Mouse (Mus musculus) embryo, embryonic 11 days (tissue): Measurements from ENCODE around the gene Slit3.
A peak's percentile ranks its signal among the peaks of the same experiment; 100 is the strongest.

Experiments
- DNase-seq: peaks from one replicate; pipeline ENCODE4 v3.0.0-alpha.2; 2015

Slit3 gene

DNA sequence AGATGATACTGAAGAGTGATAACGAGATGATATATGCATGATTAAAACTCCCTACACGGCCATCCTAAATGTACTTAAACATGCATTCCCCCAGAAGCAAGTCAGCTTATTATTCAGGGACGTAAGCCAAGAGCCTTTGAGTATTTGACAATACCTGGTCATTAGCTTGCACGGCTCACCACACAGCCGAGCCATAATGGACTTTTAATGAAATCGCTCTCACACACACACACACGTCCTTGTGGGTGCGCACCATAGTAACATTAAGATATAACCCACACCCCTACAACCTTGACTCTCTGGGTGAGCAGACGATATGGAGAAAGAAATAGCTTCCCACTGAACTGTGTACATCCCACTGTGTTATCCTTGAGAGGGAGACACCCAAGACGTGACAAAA, 82.6 kb downstream of the Slit3 start:
- no peak for DNase-seq

DNA sequence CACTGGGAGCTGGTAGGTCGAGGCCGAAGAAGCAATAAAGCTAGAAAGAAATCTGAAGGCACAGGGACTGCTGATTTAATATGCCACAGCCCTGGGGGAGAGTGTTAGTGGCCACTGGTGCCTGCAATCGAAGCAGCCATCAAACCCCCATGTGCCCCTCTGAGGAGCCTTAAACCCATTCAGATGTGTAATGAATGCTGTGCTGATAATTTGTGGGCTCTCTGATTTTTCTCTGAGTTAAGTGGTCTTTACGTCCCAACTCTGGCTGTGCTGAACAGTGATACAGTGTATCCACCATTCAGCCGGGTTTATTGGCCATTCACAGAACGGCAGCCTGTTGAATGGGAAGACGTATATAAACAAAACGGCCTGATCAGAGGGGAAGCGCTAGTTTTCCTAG, 83.1 kb downstream of the Slit3 start:
- DNase-seq: peak; percentile 47

DNA sequence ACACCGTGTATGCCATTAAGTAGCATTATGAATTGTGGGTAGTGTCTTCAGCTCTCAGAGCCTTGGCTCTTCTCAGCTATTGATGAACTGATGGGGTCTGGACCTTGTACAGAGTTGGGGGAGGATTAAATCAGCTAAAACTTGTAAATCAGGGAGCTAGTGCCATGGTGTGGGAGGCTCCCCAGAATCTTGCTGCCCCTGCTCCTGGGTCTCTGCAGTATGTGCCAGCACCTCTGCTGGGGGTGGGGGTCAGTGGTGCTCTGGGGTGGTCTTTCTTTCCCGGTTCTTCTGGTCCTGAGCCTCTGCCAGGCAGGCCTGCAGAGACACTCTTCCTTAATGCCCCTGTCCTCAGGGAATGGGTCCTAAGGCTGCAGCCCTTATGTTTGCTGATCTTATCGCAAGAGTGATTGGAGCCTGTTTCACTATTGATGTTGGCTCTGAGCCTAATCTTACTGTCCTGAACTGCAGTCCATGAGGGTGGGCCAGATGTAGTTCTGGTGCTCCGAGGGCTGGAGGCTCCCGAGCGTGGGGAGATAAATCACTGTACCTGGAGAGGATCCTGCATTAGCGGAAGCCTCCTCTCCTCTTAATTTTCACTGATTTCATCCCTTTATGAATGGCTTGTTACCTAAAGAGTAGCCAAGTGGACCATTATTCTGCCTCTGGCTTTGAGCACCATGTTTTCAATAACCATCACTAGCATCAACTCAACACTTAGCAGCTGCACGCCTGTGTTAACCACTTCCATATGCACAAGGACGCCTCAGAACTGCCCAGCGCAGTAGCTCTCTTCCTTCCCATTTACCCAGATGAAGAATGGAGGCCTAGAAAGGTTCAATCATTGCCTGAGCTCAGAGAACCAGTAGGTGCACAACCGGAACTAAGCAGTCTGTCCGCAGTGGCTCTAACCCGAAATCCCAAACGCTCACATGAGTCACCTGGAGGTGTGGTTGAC, 90.0 kb downstream of the Slit3 start:
- peak; percentile 37 for DNase-seq

DNA sequence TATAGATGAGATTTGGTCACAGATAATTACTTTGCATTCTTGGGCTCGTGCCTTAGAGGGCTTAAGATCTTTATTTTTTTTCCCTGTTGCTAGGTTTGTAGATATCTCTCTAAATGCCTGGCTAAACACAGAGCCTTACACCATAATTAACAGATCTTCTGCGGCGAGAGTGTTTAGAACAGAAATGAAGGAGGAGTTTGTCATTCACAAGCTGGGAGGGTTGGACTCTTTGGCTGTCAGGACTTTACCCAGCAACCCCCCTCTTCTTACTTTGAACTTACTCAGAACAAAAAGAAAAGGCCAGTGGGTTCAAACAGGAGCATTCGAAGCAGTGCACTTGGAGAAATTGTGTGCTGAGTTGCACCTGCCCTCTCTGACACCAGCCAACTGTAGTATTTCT, 103.0 kb downstream of the Slit3 start:
- DNase-seq: no peak

DNA sequence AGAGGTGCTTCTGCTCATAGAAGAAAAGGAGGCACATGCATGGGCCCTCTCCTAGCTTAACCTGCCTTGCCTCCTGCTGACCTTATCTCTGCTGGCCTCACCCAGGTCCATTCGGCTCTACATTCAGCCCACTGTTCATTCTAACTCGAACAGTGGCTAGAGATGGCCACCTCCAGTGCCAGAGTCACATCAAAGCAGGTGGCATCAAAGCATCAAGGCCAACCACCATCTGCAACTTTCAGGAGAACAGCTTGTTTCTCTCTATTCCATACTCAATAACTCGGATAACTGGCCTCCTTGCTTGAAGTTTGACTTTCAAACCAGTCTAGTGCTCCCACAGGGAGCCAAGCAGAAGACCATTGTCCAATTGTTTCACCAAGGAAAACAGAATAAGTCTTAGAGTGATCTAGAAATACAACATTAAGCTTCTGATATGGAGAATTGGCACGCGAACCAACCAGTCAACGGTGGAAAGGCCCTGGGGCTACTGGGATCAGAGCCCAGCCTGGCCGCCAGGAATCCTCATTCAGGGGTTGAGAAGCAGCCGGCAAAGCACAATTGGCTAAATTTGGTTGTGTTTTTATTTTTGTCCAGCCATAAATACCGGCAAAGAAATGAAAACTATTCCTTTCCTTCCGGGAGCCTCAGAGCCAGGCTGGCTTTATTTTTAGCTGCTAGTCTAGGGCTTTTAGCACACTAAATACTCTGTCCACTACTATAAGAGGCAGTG, 110.5 kb downstream of the Slit3 start:
- DNase-seq: no peak

DNA sequence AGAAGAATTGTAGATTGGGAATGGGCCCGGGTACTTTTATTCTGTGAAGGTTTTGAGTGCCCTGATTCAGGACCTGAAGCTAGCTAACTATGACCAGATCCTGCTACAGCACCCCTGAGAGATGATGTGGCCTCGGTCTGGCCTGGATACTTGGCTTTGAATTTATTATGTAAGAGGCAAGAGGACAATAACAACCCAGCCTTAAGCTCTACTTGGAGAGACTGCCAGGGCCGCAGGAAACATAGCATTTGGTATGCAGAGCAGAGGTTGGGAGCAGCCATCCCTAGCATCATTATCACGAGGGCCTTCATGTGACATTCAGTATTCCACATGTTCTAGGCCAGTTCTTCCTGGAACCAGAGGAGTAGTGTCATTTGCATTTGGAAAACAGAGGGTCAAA, 111.3 kb downstream of the Slit3 start:
- DNase-seq: no peak

DNA sequence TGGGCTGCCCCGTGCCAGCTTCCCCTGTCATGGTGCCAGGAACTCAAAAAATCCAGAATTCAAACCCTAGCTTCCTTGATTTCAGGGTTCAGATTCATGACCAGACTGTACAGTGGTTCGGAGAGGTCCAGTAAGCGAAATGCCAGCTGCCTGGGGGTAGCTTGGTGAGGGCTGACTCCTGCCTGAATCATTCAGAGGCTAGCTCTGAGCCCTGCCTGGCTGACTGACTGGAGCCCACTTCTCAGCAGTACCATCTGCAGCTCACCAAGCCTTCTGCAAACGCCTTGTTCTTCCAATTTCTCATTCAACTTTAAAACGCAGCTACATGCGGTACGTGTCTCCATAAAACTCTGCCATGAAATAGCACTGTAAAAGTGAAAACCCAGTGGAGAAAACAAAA, 120.4 kb downstream of the Slit3 start:
- DNase-seq: no peak

DNA sequence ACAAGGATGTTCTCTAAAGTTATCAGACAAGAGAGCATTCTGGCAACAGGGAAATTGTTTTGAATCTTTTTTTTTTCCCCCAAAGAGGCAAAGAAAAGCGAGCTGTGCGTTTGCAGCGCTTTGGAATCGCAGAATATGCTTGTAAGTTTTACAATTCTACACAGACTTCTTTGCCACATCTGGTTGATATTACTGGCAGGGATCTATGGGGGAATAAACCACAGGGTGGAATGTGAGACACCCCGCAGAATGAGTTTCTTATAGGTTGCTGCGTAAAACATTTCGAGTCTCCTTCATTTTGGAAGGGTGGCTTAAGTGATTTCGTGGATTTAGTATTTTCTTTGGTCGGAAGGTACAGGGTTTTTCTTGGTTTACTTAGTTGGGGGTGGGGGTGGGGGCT, 122.6 kb downstream of the Slit3 start:
- DNase-seq: peak; percentile 58

DNA sequence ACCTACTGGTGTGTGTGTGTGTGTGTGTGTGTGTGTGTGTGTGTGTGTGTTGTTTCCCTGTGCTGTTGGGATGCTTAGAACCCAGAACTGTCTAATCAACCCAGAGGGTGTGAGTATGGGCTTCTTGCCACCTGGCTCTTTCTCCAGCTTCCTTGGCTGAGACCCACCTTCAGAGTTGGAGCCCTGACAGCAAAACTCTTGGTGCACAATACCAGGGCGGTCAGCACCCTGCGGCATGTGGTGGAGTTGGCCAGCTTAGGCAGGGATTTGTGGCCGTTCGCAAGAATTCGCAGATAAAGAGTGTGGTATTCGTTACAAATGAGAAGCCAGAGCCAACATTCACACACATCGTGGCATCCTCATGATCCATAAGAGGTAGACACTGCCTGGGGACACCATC, 123.5 kb downstream of the Slit3 start:
- DNase-seq: no peak

DNA sequence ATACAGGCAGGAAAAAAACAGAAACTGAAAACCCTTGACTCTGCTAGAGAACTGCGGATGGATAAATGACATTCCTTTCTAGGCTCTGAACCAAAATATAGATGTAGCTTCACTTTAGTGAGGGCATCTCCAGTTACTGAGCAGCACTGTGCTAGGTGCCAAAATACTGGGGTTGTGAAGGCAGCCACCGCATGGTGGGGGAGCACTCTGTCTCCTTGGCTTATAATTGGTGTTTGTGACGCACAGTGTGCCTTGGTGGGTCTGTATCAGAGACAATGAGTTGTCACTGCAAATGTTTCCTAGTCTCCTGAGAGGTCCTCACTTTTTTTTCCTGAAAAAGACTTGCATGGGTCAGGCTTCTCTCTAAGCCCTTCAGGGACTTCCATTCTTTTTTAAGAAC, 125.6 kb downstream of the Slit3 start:
- DNase-seq: no peak

DNA sequence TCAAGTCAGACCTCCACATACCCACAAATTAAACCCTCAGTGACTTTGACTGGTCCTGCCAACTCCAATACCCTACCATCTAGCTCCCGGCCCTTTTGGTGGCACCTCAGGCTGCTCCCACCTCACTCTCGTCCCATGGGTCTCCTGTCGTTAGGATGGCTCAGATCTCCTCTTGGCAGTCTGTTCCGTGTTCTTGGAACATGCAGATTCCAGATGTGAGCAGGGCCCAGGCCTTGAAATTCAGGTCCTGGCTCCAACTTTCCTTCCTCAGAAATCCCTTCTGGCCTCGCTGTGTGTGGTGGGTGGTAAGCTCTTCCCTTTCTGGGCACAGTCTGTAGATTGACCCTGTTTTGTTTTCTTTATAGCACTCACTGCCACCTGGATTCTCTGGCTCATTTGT, 127.1 kb downstream of the Slit3 start:
- DNase-seq: no peak

DNA sequence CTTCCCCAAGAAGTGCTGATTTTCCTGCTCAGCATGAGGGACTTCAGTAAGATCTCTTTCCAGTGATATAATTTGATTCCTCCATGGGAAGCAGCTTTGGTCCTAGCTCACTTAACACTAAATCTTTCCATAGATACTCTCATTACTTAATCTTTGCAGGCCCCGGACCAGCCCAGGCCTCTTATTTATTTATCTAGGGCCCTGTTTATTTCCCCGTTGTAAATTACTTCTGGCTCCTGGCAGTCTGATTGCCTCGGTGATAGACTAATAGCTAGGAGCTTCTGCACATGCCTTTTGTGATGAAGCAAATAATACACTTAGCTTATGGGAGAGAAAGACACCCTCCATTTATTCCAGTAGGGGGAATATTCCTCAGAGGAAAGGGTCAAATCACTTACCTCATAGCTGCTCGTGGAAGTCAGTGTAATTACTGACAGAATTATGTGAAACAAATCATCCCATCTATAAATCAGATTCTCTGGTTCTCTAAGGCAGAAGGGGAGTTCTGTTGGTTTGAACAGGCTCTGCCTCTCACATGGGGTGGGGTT, 129.9 kb downstream of the Slit3 start:
- no peak for DNase-seq

DNA sequence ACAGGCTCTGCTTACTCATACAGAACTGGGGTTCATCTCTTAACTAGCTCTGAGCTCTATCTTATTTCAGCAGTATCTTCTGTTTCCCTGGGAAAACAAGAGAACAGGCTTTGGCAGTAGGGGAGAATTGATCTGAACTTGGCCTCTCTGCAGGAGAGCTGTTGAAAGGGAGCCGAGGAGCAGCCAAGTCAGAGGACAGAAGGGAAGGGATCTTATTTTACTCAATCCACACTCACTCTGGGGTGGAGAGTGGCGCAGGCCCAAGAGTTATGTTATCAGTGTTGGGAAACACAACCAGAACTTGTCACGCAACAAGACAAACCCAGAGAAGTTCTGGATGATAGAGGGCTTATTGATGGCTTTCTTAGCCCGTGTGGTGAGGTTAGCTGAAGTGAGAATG, 130.9 kb downstream of the Slit3 start:
- DNase-seq: no peak

DNA sequence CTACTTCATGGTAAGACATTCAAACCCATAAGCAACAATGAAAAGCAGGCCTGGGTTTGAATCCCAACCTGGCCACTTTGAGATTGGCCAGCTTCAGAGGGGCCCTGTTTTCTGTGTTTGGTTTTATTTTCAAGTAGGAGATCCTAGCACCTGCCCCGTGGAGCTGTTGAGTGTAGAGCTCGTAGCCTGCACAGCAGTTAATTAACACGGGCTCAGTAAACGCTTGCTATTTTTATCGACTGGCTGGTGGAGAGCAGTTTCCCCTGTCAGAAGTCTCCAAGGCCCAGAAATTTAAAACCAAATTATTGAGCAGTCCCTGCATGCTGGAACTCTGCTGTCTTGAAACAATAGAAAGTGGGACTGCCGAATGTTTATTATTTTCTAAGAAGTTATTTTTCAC, 136.3 kb downstream of the Slit3 start:
- DNase-seq: no peak

DNA sequence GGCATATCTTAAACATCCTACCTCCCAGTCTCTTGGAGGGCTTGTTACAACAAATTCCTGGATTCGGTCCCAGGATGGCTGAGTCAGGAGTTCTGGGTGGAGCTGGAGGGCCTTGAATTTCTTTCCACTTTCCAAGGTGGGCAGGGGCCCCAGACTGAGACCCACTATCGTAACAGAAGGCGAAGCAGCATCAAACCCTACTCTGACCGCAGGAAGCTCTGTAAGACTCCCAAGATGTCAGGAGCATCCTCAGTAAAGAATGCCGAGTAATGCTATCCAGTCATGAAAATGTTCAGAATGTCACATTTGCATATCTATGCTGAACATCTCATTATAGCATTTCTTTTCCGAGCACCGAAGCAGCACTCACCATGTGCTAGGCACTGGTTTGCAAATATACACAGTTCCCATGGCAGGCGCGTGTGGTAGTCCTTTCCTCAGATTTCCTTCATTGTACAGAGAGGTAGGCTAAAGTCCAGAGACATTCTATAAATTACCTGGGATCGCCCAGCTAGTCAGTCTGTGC, 140.6 kb downstream of the Slit3 start:
- DNase-seq: no peak

DNA sequence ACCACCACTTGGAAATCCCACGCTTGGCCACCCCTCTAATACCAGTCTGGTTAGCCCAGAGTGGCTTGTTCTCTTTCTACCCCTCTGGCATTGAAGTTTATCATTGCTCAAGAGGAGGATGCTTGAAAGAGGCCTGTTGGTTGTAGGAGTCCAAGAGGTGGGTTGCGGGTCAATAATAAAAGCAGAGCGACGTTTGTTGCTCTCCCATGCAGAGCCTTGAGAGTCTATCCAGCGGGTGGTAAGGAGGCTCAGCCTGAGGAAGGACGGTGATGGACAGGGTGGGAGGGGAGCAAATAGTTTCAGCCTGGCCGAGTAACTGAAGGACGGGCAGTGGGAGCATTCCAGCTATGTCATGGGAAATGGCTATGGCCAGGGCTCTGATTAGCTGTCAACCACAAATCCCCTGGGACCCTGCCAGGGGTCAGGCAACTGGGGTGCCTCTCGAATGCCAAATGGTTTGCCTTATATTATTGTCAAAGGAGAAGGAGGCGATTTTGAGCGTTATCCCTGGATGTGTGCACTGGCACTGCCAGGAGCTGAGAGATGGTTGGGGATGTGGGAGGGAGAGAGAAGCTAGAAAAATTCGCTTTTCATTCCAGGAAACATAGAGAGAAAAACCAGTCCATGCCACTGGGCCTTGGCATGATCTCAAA, 141.4 kb downstream of the Slit3 start:
- no peak for DNase-seq

DNA sequence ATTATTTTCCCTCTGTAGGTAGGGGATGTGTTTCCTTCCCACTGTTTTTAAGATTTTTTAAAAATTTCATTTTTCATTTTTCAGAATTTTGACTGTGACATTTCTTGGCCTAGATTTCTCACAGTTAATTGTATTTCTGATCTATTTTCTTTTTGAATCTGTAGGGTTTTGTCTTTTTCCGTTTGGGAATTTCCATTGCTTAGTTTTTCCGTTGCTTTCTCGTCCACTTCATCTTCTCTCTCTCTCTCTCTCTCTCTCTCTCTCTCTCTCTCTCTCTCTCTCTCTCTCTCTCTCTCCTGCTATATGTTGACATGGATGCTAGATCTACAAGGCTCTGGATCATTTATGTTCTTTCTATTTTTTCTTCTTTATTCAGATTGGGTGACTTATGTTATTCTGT, 143.7 kb downstream of the Slit3 start:
- DNase-seq: no peak

DNA sequence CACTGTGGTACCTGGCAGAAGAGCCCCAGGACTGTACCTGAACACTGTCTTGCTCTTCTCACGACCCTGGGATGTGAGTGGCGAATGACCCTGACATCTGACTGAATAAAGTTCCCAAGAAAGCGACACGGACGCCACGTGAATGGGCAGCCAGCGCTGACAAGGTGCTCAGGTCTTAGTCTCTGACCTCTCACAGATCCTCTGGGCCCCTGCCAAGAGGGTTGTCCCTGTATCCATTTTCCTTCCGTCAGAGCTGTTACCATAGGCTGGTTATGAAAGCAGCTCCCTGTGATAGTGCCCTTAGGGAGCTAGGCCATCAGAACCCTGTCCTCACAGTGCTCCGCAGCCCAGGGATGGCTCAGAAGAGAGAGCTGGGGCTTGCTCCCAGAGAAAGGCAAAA, 149.4 kb downstream of the Slit3 start:
- DNase-seq: no peak

DNA sequence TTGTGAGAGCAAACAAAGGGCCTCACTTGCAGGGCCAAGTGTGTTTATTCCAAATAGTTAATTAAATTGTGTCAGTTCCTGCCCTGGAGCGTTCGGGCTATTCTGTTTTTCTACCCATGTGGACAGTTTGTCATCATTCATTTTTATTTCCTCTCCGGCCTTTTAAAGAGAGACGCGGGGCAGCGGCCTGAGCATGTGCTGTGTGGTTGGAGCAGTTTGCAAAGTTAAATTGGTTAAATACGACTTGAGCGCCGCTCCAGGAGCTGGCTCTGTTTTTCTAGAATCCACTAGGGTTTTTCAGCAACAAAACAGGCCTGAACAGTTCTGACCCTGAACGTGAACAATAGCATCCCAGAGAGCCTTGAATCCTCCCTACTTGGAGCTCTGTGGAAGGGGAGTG, 152.4 kb downstream of the Slit3 start:
- DNase-seq: peak; percentile 57

DNA sequence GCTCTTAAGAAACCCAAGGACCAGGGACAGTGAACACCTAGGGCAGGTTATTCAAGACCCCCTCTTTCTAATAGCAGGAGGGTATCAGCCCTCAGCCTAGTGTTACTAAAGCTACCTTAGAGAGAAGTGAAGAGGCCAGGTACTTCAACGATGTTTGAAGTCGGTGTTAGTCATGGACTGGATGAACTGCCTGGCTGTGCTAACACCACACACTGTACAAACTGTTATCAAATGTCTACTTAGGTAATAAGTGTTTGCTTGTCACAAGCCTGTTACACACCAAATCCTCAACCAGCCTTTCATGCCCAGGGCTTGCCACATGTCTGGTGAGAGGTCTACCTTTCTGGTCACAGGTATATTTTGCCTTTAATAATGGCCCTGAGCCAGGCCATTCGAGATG, 153.0 kb downstream of the Slit3 start:
- DNase-seq: no peak

DNA sequence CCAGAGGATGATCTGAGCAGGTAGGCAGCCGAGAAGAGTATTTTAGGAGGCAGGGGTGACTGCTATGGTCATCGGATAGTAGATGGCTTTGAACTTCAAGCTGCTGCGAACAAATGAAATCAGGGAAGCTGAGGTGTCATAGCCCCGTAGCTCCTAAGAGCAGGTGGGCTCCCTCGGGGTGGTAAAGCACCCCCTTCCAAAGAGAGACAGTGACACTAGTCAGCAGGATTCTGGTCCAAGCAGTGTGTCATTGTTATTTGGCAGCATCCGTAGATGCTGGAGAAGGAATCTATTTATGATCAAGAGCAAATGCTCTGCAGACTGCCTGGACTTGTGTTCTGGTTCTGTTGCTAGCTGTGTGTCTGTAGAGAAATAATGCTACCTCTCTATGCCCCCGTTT, 154.3 kb downstream of the Slit3 start:
- DNase-seq: no peak

DNA sequence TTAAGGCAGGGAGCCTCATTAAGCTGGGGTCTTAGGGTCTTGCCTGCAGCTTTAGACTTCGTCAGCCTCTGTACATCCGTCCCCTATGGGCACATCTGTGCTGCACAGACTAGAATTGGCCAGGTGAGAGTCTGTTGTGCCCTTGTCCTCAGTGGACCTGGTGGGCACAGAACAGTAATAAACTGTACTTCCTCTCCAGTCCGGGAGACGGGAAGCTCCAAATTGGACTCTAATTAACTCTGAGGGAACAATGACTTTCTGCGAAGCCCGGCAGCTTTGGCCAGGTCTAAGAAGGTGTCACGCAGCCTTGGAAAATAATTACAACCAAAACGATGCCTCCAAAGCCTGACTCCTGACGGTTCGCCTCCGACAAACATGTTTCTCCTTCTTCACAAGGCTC, 155.0 kb downstream of the Slit3 start:
- no peak for DNase-seq

DNA sequence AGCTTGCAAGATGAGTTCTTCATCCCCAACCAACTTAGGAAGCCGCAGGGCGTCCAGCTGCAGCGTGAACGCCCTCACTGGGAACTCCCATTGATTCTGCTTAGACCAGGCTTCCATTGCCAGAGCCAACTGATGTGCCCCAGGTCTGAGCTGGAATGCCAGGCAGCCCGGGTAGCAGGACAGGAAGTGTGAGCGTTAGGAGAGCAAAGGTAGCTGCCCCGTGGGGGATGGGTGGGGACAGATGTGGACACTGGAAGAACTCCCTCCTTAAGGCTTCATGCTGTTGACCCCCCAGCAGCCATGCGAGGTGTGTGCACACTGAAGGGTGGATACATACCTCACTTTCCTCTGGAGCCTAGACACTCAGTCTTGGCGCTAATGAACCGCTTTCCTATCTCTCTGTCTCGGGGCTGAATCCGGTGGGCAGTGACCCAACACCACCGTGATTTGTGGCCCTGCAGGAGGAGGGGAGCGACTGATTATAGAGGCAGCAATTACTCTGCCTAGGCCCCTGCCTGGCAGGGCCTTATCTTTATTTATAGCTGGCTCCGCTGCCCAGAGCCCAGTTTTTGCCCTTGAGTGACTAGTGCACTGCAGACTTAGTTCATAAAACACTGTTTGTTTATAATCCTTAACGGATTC, 157.2 kb downstream of the Slit3 start:
- no peak for DNase-seq
